Mouse (Mus musculus) kidney, adult 2 months (tissue): Measurements from ENCODE around the gene Mapkapk2. TPM values are rescaled to one million over a fixed set of nuclear protein-coding genes. Genes with fewer than 3 reads are reported as not detected.

ENCODE experiments used
- DNase-seq: peaks from one replicate; pipeline ENCODE4 v3.0.0; 2021
- H3K27ac ChIP-seq: fragments of 200-500 bp; 2 replicates; pipeline ENCODE4 v1.5.1; 2012; ENCODE audit warnings: low read depth, low read length, control low read depth, inconsistent platforms; ENCODE audit not compliant: insufficient read depth
- H3K27me3 ChIP-seq: fragments of 200-500 bp; replicated peaks from 2 replicates; pipeline ENCODE4 v1.6.1; 2012; ENCODE audit warnings: mild to moderate bottlenecking, moderate library complexity, low read length, inconsistent platforms; ENCODE audit not compliant: control insufficient read depth, insufficient read depth
- H3K36me3 ChIP-seq: fragments of 200-500 bp; 2 replicates; pipeline ENCODE4 v1.6.1; 2012; ENCODE audit warnings: mild to moderate bottlenecking, moderate library complexity, low read length, inconsistent platforms; ENCODE audit not compliant: control insufficient read depth, insufficient read depth
- H3K4me1 ChIP-seq: fragments of 200-500 bp; 2 replicates; pipeline ENCODE4 v1.6.1; 2011; ENCODE audit warnings: low read length; ENCODE audit not compliant: control insufficient read depth, insufficient read depth
- H3K4me3 ChIP-seq: fragments of 200-500 bp; 2 replicates; pipeline ENCODE4 v1.5.1; 2011; ENCODE audit warnings: mild to moderate bottlenecking, low read depth, low read length, control low read depth; ENCODE audit not compliant: insufficient read depth
- CTCF ChIP-seq: fragments of 200-500 bp; conservative IDR thresholded peaks from 2 replicates; pipeline ENCODE4 v1.5.1; 2011; ENCODE audit warnings: low read depth, mild to moderate bottlenecking, control low read depth, low read length, moderate library complexity, mixed read lengths; ENCODE audit not compliant: insufficient read depth, insufficient read length
- POLR2A ChIP-seq: fragments of 200-500 bp; IDR thresholded peaks from one replicate; pipeline ENCODE4 v1.6.1; 2011; ENCODE audit warnings: low read depth, low read length, control low read depth
- WGBS: fragments of 180-500 bp; shearing (Covaris S2); methylation state at CpG from one replicate; pipeline ENCODE4 v1.1.7; 2018; 5-methylcytosine and 5-hydroxymethylcytosine counted together
- polyA plus RNA-seq: library from polyadenylated mRNA; depleted of rRNA; stranded (reverse); fragments of >200 nt; gene quantifications from 2 replicates; pipeline ENCODE4 v1.2.3, GENCODE M21; 2012

The Mapkapk2 gene
- polyA plus RNA-seq, 1 experiment: 99.5 TPM

DNA sequence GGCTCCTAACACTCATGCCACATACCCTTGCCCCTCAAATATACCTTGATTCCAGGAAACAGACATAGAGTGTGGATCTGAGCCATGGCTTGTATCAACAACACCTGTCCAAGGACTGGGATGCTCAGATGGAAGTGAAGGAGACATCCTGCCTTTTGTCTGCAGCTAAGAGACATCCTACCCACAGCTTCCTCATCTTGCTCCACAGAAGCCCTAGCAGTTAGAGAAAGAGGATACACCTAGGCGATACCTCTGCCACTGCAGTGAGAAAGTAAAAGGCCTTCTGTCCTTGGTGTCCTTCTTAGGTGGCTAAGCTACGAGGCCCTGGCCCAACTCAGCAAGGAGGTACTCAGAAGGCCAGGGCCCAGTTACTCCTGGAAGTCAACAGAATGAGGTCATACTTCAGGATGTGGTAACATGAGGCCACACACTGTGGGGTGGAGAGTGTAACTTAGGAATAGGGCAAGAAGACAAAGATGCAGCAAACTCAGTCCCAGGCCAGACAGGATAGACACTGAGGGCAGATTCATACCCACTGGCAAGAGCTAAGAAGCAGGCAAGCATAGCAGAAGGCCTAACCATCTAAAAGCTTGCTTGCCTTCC lies 8.0 kb downstream of the Mapkapk2 start:
- H3K27me3 ChIP-seq: no peaks in the 10 kb centered on the region
- H3K4me1 ChIP-seq: peaks cover 81% of the 10 kb centered on the region
- DNase-seq: no peak
- H3K27ac ChIP-seq: peak overlapping the region; percentile 34; the same call in 1 of the 2 replicates
- no peak for TF ChIP-seq CTCF
- no peak for TF ChIP-seq POLR2A
- H3K4me3 ChIP-seq: no peak overlapping the region
- no peaks in the 10 kb centered on the region for H3K36me3 ChIP-seq
- WGBS: 48% methylated on average over 2 of the region's 2 CpGs

DNA sequence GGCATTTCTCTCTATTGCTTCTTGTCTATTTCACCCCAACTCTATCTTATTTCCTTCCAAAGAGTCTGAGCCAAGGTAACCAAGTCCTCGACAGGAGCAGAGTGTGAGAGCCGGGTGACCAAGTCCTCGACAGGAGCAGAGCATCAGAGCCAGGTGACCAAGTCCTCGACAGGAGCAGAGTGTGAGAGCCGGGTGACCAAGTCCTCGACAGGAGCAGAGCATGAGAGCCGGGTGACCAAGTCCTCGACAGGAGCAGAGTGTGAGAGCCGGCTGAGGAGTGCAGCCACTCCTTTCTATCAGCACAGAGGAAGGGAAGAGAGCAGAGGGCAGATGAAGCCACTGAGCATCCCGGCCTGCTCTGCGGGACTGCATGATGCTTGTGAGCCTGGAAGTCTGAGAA lies 9.1 kb downstream of the Mapkapk2 start:
- WGBS: 42% methylated on average over 11 of the region's 11 CpGs
- no peak for DNase-seq
- H3K4me3 ChIP-seq: no peak overlapping the region
- no peak overlapping the region for H3K27ac ChIP-seq
- H3K36me3 ChIP-seq: no peaks in the 10 kb centered on the region
- H3K27me3 ChIP-seq: no peaks in the 10 kb centered on the region
- peaks cover 82% of the 10 kb centered on the region for H3K4me1 ChIP-seq
- TF ChIP-seq POLR2A (no peak), CTCF (no peak)

DNA sequence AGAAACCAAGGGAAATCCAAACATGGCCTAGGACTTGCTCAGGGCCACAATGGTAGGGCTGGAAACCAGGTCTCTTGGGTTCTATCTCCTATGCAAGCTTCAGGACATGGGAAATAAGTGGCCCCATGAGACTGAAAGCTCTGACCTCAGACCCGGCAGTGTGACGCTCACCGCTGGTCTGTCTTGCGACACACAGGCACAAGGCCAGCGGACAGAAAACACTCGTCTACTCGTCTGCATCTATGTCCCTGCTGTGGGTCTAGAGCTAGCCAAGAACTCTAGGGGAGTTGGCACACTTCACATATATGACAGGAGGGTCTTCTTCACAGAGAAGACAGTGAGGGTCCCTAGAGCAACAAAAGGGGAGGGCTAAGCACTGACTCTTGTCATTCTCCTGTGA lies 10.7 kb downstream of the Mapkapk2 start:
- no peaks in the 10 kb centered on the region for H3K36me3 ChIP-seq
- no peak overlapping the region for H3K27ac ChIP-seq
- no peak for TF ChIP-seq CTCF
- no peak for TF ChIP-seq POLR2A
- 38% methylated on average over 7 of the region's 7 CpGs for WGBS
- peak; percentile 78 for DNase-seq
- no peaks in the 10 kb centered on the region for H3K27me3 ChIP-seq
- peaks cover 80% of the 10 kb centered on the region for H3K4me1 ChIP-seq
- no peak overlapping the region for H3K4me3 ChIP-seq

DNA sequence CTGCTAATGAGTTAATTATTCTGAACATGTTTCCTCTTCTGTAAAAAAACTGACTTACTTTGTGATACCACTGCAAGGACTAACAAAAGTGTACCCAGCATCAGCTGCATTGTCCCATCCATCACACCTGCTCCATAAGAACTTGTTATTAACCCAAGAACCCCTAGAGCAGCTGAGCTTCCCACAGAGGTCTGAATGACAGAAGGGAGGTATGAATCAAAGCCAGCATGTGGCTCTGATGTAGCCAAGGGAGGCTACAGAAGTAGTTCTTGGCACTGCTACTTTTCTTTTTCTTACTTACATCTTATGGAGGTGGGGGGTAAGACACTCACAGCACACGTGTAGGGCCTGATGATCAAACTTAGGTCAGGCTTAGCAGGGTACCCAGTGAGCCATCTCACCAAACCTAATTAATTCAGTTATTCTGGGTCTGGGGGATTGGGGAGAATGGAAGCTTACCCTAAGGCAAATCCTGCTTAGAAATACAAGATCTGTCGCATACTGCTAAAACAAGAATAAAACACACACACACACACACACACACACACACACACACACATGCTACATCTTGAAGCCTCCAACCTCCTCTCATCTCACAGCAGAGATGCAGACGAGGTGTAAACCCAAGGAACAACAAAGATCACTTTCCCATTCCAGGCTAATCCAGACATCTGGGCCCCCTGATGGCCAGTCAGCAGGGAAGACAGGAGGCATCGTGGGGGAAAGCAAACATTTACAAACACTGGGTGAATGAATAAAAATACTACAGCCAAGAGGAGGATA lies 11.5 kb downstream of the Mapkapk2 start:
- no peaks in the 10 kb centered on the region for H3K27me3 ChIP-seq
- H3K27ac ChIP-seq: no peak overlapping the region
- no peaks in the 10 kb centered on the region for H3K36me3 ChIP-seq
- H3K4me1 ChIP-seq: peaks cover 77% of the 10 kb centered on the region
- DNase-seq: no peak
- TF ChIP-seq POLR2A (no peak), CTCF (no peak)
- WGBS: 42% methylated on average over 4 of the region's 4 CpGs
- no peak overlapping the region for H3K4me3 ChIP-seq

DNA sequence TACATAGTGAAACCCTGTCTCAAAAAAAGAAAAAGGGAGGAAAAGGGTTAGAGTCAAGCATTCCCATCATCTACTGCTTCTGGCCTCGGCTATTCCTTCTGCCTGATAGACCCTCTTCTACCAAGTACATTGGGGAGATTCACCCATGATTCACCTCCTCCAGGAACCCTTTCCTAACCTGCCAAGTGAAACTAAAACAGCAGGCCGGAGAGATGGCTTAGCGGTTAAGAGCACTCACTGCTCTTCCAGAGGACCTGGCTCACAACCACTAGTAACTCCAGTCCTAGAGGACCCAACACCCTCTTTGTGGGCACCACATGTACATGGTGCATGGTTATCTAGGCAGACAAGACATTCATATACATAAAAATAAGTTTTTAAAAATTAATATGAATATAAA lies 12.4 kb downstream of the Mapkapk2 start:
- no peak overlapping the region for H3K27ac ChIP-seq
- peaks cover 74% of the 10 kb centered on the region for H3K4me1 ChIP-seq
- WGBS: 64% methylated on average over 3 of the region's 3 CpGs

DNA sequence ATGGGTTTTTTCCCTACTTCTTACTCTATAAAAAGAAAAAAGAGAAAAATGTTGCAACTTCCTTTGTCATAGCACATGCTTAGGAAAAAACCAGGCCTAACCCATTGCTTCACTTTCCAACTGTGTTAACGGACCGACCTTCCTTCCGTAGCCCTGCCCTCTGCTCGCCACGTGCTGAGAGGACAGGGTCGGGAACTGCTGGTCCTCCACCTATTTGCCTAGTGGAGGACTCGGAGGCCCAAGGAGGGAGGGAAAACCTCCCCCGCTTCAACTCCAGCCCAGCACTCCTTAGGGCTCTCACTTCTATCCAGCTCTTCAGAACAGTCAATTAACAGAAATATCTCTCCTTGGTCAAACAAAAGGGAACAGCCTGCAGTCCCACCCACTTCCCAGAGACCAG lies 13.3 kb downstream of the Mapkapk2 start:
- no peak for TF ChIP-seq POLR2A
- no peak for TF ChIP-seq CTCF
- H3K36me3 ChIP-seq: no peaks in the 10 kb centered on the region
- H3K27ac ChIP-seq: peak overlapping the region; percentile 6
- 17% methylated on average over 8 of the region's 8 CpGs for WGBS
- H3K27me3 ChIP-seq: no peaks in the 10 kb centered on the region
- peaks cover 68% of the 10 kb centered on the region for H3K4me1 ChIP-seq
- peak; percentile 73 for DNase-seq
- no peak overlapping the region for H3K4me3 ChIP-seq

More for the DNA sequence above, 12.4 kb downstream of the Mapkapk2 start:
- Histone ChIP-seq H3K27me3 (no peaks in the 10 kb centered on the region), H3K36me3 (no peaks in the 10 kb centered on the region), H3K4me3 (no peak overlapping the region)
- TF ChIP-seq POLR2A: no peak
- no peak for TF ChIP-seq CTCF
- no peak for DNase-seq

DNA sequence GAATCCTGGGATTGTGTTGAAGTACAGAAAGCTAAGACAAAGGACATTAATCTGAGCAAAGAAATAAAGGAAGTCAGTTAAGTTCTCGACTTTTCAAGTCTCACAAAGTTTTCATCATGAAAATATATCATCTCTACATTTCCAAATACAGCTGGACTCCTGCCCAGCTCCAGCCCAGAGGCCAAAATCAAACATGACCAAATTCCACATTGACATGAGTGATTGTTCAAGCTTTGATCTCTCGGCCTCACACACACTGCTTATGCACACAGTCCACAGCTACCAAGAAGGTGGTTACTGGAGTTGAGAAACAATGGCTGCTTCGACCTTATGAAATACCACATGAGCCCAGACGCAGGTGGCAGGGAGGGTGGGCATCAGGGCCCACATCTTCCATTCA lies 14.0 kb downstream of the Mapkapk2 start:
- Histone ChIP-seq H3K4me1 (peaks cover 62% of the 10 kb centered on the region), H3K27ac (peak overlapping the region; percentile 14), H3K4me3 (no peak overlapping the region), H3K36me3 (no peaks in the 10 kb centered on the region), H3K27me3 (no peaks in the 10 kb centered on the region)
- peak; percentile 74 for DNase-seq
- 8% methylated on average over 4 of the region's 4 CpGs for WGBS
- TF ChIP-seq POLR2A (no peak), CTCF (no peak)
